Mouse (Mus musculus): ENCODE measurements at regions not wholly inside any gene's neighbourhood (a gene's known extent, or its start where the extent isn't known, plus 50 kb on each side); places are given as distances from the start of the nearest gene placed in this dataset.

GRCm38 (mm10) chr15:88042821-88043220, 498.7 kb downstream of the Fam19a5 start:
- TF ChIP-seq CTCF (conservative IDR thresholded peaks at IDR 0.05; ENCODE audit: low read length) (no peak), NANOG (IDR thresholded peaks at IDR 0.05; ENCODE audit: borderline replicate concordance, low read length) (no peak), POU5F1 (IDR thresholded peaks at IDR 0.05; ENCODE audit: borderline replicate concordance, low read length) (no peak)
